Mouse (Mus musculus): Measurements from ENCODE around the gene Gfra4. TPM values are rescaled to one million over a fixed set of nuclear protein-coding genes. Genes with fewer than 3 reads are reported as not detected.
"Not testable (repeated sequence)": the region's sequence is repeated elsewhere in the genome, so short reads cannot be mapped to it uniquely, and the experiment has no call there.

Gfra4 gene
- polyA plus RNA-seq, 1 experiment from 2014 or later: 4.9 TPM

- Histone ChIP-seq H3K4me1 (peaks cover 22% of the 10 kb centered on the region), H3K27ac (peak overlapping the region; percentile 79), H3K27me3 (ENCODE audit: insufficient read depth, poor library complexity, severe bottlenecking) (peaks cover 71% of the 10 kb centered on the region), H3K9me3 (no peaks in the 10 kb centered on the region), H3K36me3 (no peaks in the 10 kb centered on the region), H3K4me3 (peak overlapping the region; percentile 65)
- 3% methylated on average over 104 of the region's 115 CpGs for WGBS
- DNase-seq (ENCODE audit: low spot score): peak; percentile 76
Observed at GRCm38 (mm10) chr2:131040854-131041825, 1.7 kb downstream of the Gfra4 start.

GRCm38 (mm10) chr2:131038675-131039074 is 4.2 kb downstream of the Gfra4 start:
- DNase-seq (ENCODE audit: low spot score): peak; percentile 57
- Histone ChIP-seq H3K27me3 (ENCODE audit: insufficient read depth, poor library complexity, severe bottlenecking) (peaks cover 70% of the 10 kb centered on the region), H3K27ac (no peak overlapping the region), H3K4me1 (peaks cover 13% of the 10 kb centered on the region), H3K4me3 (no peak overlapping the region), H3K36me3 (no peaks in the 10 kb centered on the region), H3K9me3 (no peaks in the 10 kb centered on the region)
- 75% methylated on average over 5 of the region's 5 CpGs for WGBS

- Histone ChIP-seq H3K9me3 (no peaks in the 10 kb centered on the region), H3K36me3 (no peaks in the 10 kb centered on the region), H3K4me1 (peaks cover 13% of the 10 kb centered on the region), H3K27ac (no peak overlapping the region), H3K4me3 (no peak overlapping the region), H3K27me3 (ENCODE audit: insufficient read depth, poor library complexity, severe bottlenecking) (peaks cover 65% of the 10 kb centered on the region)
- 92% methylated on average over 6 of the region's 6 CpGs for WGBS
- peak; percentile 51 for DNase-seq (ENCODE audit: low spot score)
Observed at GRCm38 (mm10) chr2:131038197-131038596, 4.7 kb downstream of the Gfra4 start.

GRCm38 (mm10) chr2:131037226-131037990 is 5.5 kb downstream of the Gfra4 start:
- no peaks in the 10 kb centered on the region for H3K36me3 ChIP-seq
- peaks cover 57% of the 10 kb centered on the region for H3K27me3 ChIP-seq (ENCODE audit: insufficient read depth, poor library complexity, severe bottlenecking)
- WGBS: 58% methylated on average over 17 of the region's 17 CpGs
- no peaks in the 10 kb centered on the region for H3K9me3 ChIP-seq
- DNase-seq (ENCODE audit: low spot score): peak; percentile 63
- peaks cover 13% of the 10 kb centered on the region for H3K4me1 ChIP-seq
- H3K27ac ChIP-seq: no peak overlapping the region
- no peak overlapping the region for H3K4me3 ChIP-seq

GRCm38 (mm10) chr2:131036757-131037156 is 6.1 kb downstream of the Gfra4 start:
- Histone ChIP-seq H3K27ac (no peak overlapping the region), H3K36me3 (no peaks in the 10 kb centered on the region), H3K4me1 (peaks cover 12% of the 10 kb centered on the region), H3K9me3 (no peaks in the 10 kb centered on the region), H3K4me3 (no peak overlapping the region), H3K27me3 (ENCODE audit: insufficient read depth, poor library complexity, severe bottlenecking) (peaks cover 51% of the 10 kb centered on the region)
- no peak for DNase-seq (ENCODE audit: low spot score)

GRCm38 (mm10) chr2:131036343-131036742 is 6.5 kb downstream of the Gfra4 start:
- peaks cover 47% of the 10 kb centered on the region for H3K27me3 ChIP-seq (ENCODE audit: insufficient read depth, poor library complexity, severe bottlenecking)
- DNase-seq (ENCODE audit: low spot score): peak; percentile 66
- no peaks in the 10 kb centered on the region for H3K36me3 ChIP-seq
- no peaks in the 10 kb centered on the region for H3K9me3 ChIP-seq
- no peak overlapping the region for H3K27ac ChIP-seq
- WGBS: 88% methylated on average over 2 of the region's 2 CpGs
- peaks cover 8% of the 10 kb centered on the region for H3K4me1 ChIP-seq
- no peak overlapping the region for H3K4me3 ChIP-seq

GRCm38 (mm10) chr2:131031406-131031805 is 11.5 kb downstream of the Gfra4 start:
- H3K27me3 ChIP-seq (ENCODE audit: insufficient read depth, poor library complexity, severe bottlenecking); H3K36me3 ChIP-seq; H3K27ac ChIP-seq; H3K4me3 ChIP-seq; H3K9me3 ChIP-seq; DNase-seq (ENCODE audit: low spot score): not testable (repeated sequence)
- H3K4me1 ChIP-seq: peaks cover 10% of the 10 kb centered on the region
- 29% methylated on average over 1 of the region's 1 CpGs for WGBS

GRCm38 (mm10) chr2:131030998-131031397 is 11.9 kb downstream of the Gfra4 start:
- peaks cover 10% of the 10 kb centered on the region for H3K4me1 ChIP-seq
- H3K9me3 ChIP-seq: no peaks in the 10 kb centered on the region
- H3K4me3 ChIP-seq: no peak overlapping the region
- no peak overlapping the region for H3K27ac ChIP-seq
- peaks cover under 1% of the 10 kb centered on the region; the same call in 1 of the 2 replicates for H3K27me3 ChIP-seq (ENCODE audit: insufficient read depth, poor library complexity, severe bottlenecking)
- 94% methylated on average over 1 of the region's 1 CpGs for WGBS
- DNase-seq (ENCODE audit: low spot score): no peak
- peaks cover 7% of the 10 kb centered on the region; the same call in 1 of the 2 replicates for H3K36me3 ChIP-seq

- no peak for DNase-seq (ENCODE audit: low spot score)
- H3K36me3 ChIP-seq: peaks cover 7% of the 10 kb centered on the region; the same call in 1 of the 2 replicates
- H3K27ac ChIP-seq: no peak overlapping the region
- no peak overlapping the region for H3K4me3 ChIP-seq
- peaks cover 10% of the 10 kb centered on the region for H3K4me1 ChIP-seq
- 80% methylated on average over 2 of the region's 2 CpGs for WGBS
- no peaks in the 10 kb centered on the region for H3K27me3 ChIP-seq (ENCODE audit: insufficient read depth, poor library complexity, severe bottlenecking)
- H3K9me3 ChIP-seq: no peaks in the 10 kb centered on the region
Observed at GRCm38 (mm10) chr2:131030561-131030960, 12.3 kb downstream of the Gfra4 start.

GRCm38 (mm10) chr2:131029065-131029935 is 13.6 kb downstream of the Gfra4 start:
- DNase-seq (ENCODE audit: low spot score): peak; percentile 73
- Histone ChIP-seq H3K4me3 (no peak overlapping the region), H3K27me3 (ENCODE audit: insufficient read depth, poor library complexity, severe bottlenecking) (no peaks in the 10 kb centered on the region), H3K36me3 (peaks cover 7% of the 10 kb centered on the region; the same call in 1 of the 2 replicates), H3K4me1 (peaks cover 10% of the 10 kb centered on the region), H3K9me3 (no peaks in the 10 kb centered on the region), H3K27ac (peak overlapping the region; percentile 44)
- 39% methylated on average over 9 of the region's 9 CpGs for WGBS

- Histone ChIP-seq H3K9me3 (no peaks in the 10 kb centered on the region), H3K4me1 (peaks cover 10% of the 10 kb centered on the region), H3K27me3 (ENCODE audit: insufficient read depth, poor library complexity, severe bottlenecking) (no peaks in the 10 kb centered on the region), H3K36me3 (peaks cover 20% of the 10 kb centered on the region; the same call in 1 of the 2 replicates), H3K27ac (no peak overlapping the region), H3K4me3 (no peak overlapping the region)
- DNase-seq (ENCODE audit: low spot score): peak; percentile 70
- WGBS: 92% methylated on average over 3 of the region's 3 CpGs
Observed at GRCm38 (mm10) chr2:131026941-131027340, 15.9 kb downstream of the Gfra4 start.

GRCm38 (mm10) chr2:131025230-131025629 is 17.7 kb downstream of the Gfra4 start:
- peaks cover 10% of the 10 kb centered on the region for H3K4me1 ChIP-seq
- peak; percentile 54 for DNase-seq (ENCODE audit: low spot score)
- H3K36me3 ChIP-seq: peaks cover 27% of the 10 kb centered on the region; the same call in 1 of the 2 replicates
- no peak overlapping the region for H3K4me3 ChIP-seq
- 78% methylated on average over 2 of the region's 2 CpGs for WGBS
- H3K27me3 ChIP-seq (ENCODE audit: insufficient read depth, poor library complexity, severe bottlenecking): no peaks in the 10 kb centered on the region
- H3K9me3 ChIP-seq: no peaks in the 10 kb centered on the region
- no peak overlapping the region for H3K27ac ChIP-seq
